Mouse (Mus musculus): Measurements from ENCODE around the gene Rnf141. TPM values are rescaled to one million over a fixed set of nuclear protein-coding genes. Genes with fewer than 3 reads are reported as not detected.

The Rnf141 gene
- total RNA-seq, 2 experiments from 2014 or later, result 51.9 to 57.6 TPM

DNA sequence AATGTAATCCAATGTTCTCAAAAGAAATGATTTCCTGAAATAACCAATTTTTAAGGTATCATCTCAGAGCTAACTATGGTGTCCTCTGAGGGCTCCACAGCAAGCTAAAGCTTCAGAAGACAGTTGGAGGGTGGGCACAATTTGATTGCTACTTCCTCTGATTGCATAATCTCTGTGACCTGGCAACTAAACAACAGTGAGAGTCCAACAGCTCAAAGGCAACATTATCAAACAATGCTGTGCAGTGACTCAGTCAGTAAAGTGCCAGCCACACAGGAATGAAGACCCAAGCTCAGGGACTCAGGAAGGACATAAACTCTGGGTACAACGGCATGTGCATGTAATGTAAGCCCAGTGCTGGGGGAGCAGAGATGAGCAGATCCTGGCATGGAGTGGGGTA lies 11.2 kb downstream of the Rnf141 start:
- no peak for DNase-seq

DNA sequence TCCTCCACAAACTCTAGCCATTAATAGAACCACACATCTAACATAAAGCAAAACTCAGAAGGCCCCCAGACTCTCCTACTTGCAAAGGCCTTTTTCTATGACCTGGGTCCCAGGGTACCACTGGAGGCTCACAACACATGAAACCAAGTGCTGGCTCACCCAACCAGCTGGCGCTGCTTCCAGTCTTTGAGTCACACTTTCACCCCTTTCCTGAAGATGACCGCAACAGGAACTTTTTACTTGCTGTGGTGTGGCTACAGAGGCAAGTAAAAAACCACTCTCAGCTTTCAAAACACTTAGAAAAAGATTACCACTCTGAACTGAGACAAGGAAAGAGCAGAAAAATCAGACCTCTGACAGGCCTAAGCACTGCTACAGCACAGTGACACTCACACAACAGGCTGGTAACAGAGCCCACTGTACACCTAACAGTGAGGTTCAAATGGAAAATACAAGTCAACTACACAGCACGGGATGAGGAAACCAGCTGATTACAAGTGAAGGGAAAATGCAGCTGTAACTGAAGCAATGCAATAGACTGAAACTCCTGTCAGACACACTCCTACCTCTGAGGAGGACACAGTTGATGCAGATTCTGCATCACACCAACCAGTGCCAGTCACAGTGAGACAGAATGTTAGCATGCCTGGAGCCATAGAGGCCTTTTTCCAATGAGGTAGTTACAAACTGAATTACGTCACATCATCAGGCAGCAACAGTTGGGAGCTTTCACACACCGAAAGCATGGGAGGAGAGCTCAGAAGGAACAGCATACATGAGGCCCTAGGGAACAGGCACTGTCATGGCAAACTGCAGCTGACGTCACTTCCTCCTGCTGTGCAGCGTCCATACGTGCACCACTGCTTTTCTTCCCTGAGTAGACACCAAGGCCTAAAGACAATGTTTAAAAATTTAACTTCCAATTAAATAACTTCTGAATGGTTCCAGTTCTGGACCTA lies 20.0 kb downstream of the Rnf141 start:
- DNase-seq, result no peak

DNA sequence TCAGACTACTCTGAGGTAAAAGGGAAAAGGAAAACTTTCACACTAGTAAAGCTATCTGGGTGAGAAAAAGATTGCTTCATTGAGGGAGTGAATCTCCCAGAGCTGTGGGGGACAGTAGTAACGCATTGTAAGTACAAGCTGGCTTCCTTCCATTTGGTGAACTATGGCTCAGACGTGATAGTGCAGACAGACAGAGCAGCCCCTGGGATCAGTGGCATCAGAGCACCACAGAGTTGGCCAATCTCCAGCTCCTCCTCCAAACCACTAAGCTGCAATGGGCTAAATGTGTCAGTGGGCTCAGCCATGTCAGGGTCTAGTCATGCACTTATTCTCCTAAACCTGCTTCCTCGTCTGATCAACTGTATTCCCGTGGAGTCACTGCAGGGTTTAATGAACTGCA lies 20.7 kb downstream of the Rnf141 start:
- no peak for DNase-seq

- no peak for DNase-seq
Observed at GRCm38 (mm10) chr7:110823076-110823475, 21.2 kb downstream of the Rnf141 start.

DNA sequence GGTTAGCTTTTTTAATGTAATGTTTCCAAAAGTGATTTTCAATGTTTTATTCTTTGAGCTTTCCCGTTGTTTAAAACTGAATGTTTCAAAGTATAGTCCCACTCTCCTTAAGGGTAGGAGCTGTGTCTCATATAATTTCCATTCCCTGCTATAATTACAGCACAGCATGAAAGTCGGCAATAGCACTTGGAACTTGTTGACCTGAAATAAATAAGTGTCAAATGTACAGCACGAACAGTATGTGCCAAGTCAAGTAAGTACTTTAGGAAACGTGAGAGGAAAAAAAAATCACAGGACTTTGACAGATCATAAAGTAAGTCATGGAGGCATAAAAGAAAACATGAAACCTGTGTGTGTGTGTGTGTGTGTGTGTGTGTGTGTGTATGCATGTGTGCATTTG lies 22.2 kb downstream of the Rnf141 start:
- DNase-seq, result no peak

GRCm38 (mm10) chr7:110821653-110822052 lies 22.6 kb downstream of the Rnf141 start:
- DNase-seq, result peak; percentile 75

- DNase-seq, result peak; percentile 56
Observed at GRCm38 (mm10) chr7:110821068-110821467, 23.2 kb downstream of the Rnf141 start.

- DNase-seq, result no peak
Observed at GRCm38 (mm10) chr7:110818787-110819350, 25.4 kb downstream of the Rnf141 start.

DNA sequence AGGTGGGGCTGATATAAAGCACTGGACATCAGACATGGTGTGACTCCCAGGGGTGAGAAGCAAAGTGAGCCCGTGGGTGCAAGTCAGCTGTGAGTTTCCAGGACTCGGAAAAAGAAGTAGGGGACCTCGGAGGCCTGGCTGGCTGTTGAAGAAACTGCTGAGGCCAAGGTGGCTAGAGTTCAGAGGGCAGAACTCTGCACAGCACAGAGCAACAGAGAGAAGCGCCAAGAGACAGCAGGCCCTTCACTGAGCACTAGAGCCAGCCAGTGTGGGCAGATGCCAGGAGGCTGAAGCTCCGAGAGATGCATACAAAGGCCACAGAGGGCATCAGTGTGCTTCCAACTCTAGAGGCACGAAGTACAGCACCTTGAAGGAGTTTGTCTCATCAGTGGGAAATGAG lies 26.1 kb downstream of the Rnf141 start:
- DNase-seq, result no peak

DNA sequence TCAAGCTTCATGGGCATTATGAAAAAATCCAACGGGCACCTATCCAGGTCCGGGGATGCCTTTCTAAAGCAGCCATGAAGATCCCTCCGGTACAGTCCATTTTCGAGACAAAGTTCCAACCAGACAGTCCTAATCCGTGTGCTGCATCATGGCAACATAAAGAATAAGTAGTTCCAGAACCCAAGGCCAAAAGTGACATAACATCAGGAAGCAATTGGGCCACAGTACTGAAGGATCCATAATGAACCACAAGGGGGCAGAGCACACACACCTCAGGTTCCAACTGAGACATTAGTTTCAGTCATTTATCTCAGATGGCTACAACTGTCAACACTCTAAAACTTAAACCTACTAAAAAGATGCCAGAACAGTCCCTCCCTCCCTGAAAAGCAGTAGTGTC lies 28.2 kb downstream of the Rnf141 start:
- DNase-seq, result peak; percentile 63

DNA sequence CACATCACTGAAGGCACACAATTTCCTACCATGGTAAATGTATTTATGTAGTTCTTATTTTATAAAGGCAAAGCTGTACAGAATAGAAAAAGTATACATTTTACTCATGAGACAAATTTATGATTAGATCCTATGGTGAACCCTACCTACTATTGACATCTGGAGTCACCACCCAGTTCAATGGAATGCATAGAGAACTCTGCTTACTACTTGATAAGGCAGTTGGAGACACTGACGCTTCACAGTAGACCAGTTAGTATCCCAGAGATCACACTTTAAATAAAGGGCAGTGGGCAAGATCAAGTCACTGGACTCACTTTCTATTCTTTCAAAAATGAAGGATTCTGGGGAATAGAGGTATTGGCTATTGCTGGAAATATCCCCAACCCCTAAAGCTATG lies 30.3 kb downstream of the Rnf141 start:
- no peak for DNase-seq

DNA sequence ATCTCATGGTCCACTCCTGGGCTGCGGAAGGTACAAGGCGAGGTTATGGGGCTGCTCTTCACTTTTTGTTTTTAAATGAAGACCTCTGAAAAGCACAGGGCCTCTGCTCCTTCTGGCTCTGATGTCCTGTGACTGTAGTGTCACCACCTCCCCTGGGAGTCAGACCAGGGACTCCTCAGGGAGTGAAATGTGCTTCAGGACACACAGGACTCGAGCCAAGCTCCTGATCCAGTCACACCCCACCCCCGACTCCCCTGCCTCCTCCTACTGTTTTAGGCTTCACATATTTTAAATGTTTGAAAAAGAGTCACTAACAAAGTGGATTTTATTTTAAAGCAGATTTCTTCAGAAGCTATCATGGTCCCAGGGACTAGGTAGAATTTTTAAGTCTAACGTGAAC lies 32.7 kb downstream of the Rnf141 start:
- DNase-seq, result no peak

DNA sequence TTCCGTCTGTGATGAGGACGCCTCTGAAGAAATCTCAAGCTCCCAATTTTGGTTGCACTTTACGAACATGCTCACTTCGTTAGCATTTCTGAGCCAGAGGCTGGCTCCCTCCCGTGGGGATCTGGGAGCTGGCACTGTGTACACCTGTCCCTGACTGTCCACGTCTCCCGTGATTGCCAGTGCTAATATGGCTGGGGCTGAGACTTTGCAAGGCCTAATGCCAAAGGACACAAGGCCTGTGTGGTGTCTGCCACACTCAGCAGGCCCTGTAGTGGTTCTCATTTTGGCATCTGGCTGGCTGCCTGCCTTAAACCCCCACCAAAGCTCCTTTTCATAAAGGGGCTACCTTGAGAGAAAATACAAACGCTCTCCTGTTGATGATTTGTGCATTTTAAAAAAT lies 33.3 kb downstream of the Rnf141 start:
- no peak for DNase-seq

GRCm38 (mm10) chr7:110809585-110810557 lies 34.4 kb downstream of the Rnf141 start:
- DNase-seq, result no peak

- no peak for DNase-seq
Observed at GRCm38 (mm10) chr7:110808962-110809361, 35.3 kb downstream of the Rnf141 start.

DNA sequence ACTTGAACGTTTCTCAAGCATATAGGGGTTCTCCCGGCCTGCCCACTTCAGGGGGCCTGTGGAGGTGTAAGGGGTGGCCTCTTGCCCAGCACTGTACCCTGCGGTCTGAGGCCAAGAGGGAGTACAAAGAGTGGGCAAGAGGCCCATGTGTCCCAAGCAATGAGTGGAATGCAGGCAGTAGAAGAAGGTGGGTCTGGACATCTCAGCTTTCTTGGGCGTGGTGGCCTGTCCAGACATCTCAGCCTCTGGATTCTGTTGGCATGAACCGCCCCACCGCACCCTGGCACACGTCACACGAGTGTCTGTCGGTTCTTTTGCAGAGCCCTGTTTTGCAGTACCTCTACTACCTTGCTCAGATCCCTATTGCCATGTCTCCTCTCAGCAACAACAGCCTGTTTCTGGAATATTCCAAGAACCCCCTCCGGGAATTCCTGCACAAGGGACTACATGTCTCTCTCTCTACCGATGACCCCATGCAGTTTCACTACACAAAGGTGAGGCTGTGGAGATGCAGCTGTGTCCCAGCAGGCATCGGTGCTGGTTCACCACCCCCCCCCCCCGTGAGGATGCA lies 36.7 kb downstream of the Rnf141 start:
- DNase-seq, result no peak

- DNase-seq, result peak; percentile 47
Observed at GRCm38 (mm10) chr7:110804266-110804665, 40.0 kb downstream of the Rnf141 start.

DNA sequence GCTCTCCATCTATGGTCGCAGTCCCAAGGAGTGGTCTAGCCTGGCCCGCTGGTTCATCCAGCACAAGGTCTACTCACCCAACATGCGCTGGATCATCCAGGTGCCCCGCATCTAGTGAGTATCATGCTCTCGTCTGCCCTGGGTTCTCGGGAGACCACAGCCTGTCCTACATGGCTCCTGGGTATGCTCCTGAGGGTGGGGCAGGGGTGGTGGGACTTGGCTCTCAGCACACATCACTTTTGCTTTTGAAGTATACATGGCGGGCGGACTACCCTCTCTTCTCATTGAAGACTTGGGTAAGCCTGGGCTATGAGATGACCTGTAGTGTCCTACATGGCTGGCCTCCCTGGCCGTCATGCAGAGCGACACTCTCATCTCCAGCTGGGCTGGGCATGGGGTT lies 41.1 kb downstream of the Rnf141 start:
- DNase-seq, result no peak

DNA sequence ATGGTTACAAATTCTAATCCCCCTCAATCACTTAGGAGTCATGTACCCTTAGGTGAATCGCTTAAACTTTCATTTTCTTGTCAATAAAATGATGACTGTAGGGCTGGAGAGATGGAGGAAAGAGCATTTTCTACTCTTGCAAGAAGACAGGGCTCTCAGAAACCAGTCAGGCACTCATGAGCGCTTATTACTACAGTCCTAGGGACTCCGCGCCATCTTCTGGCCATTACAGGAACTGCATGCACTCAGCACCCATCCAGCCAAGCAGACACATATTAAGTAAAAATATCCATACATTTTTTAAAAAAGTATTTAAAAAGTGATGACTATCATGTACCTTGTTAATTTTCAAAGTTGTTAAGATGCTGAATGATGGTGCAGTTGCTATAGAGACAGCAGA lies 43.2 kb downstream of the Rnf141 start:
- DNase-seq, result peak; percentile 89

GRCm38 (mm10) chr7:110797722-110798409 lies 46.4 kb downstream of the Rnf141 start:
- DNase-seq, result no peak

DNA sequence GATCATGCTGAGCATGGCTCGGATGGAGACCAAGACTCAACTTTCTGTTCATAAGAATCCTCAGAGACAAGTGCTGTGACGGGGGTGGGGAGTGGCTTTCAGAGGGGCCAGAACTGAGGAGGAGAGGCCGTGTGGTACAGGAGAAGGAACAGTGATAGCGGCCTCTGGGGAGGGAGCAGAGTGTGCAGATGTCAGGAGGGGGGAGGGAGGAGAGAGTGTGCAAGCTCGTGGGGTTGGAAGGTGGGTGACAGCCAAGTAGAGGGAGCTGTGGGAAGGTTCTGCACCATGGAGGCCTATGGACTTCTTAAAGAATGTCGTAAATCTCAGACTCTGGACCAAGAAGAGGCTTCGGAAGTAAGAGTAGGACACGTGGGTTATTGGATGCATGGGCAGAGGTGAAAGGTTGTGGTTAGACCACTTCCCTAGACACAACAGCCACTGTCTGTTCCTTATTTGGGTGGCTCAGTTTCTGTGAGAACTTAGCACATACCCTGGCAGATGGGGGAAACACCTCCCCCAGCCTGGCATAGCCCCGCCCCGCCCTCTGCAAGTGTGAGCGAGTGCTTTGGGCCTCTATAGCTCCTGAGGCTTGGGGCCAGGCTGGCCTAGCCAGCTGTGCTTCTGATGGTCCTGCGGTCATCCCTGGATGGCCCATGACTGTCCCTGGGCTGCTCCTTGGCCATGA lies 47.7 kb downstream of the Rnf141 start:
- no peak for DNase-seq
